Mouse (Mus musculus) kidney, postnatal 0 days (tissue): ENCODE data around the gene 6430571L13Rik. TPM values are rescaled to one million over a fixed set of nuclear protein-coding genes. Genes with fewer than 3 reads are reported as not detected.
A peak's percentile ranks its signal among the peaks of the same experiment; 100 is the strongest.

ENCODE experiments used
- ATAC-seq: fragments of 200-750 bp; cut with Nextera tagmentation; replicated peaks from 2 replicates; pipeline ENCODE4 v1.8.0; 2017; ENCODE audit warnings: low read depth, moderate number of reproducible peaks, moderate TSS enrichment, moderate library complexity; ENCODE audit not compliant: low FRiP score
- DNase-seq: peaks from one replicate; pipeline ENCODE4 v3.0.0-alpha.2; 2016; ENCODE audit warnings: low spot score
- H3K27ac ChIP-seq: fragments of 300-500 bp; sonication (generic); 2 replicates; pipeline ENCODE4 v1.5.1; 2014; ENCODE audit warnings: mild to moderate bottlenecking
- H3K27me3 ChIP-seq: fragments of 300-500 bp; sonication (generic); 2 replicates; pipeline ENCODE4 v1.6.1; 2014; ENCODE audit warnings: low read length, mixed read lengths; ENCODE audit not compliant: insufficient read depth
- H3K36me3 ChIP-seq: fragments of 300-500 bp; sonication (generic); 2 replicates; pipeline ENCODE4 v1.6.1; 2014; ENCODE audit warnings: low read length, mixed read lengths; ENCODE audit not compliant: insufficient read depth
- H3K4me1 ChIP-seq: fragments of 300-500 bp; sonication (generic); replicated peaks from 2 replicates; pipeline ENCODE4 v1.6.1; 2014; ENCODE audit warnings: antibody characterized with exemption, low read length, mixed read lengths; ENCODE audit not compliant: insufficient read depth
- H3K4me2 ChIP-seq: fragments of 300-500 bp; sonication (generic); 2 replicates; pipeline ENCODE4 v1.6.1; 2014; ENCODE audit warnings: mild to moderate bottlenecking, low read length, moderate library complexity, mixed read lengths
- H3K4me3 ChIP-seq: fragments of 300-500 bp; sonication (generic); replicated peaks from 2 replicates; pipeline ENCODE4 v1.5.1; 2014; ENCODE audit warnings: low read depth, low read length
- H3K9ac ChIP-seq: fragments of 300-500 bp; sonication (generic); 2 replicates; pipeline ENCODE4 v1.6.1; 2014; ENCODE audit warnings: low read depth, low read length
- H3K9me3 ChIP-seq: fragments of 300-500 bp; sonication (generic); replicated peaks from 2 replicates; pipeline ENCODE4 v1.6.1; 2016; ENCODE audit warnings: low read length, inconsistent platforms, mixed read lengths
- CTCF ChIP-seq: IDR thresholded peaks from 2 replicates; pipeline ENCODE4 v1.5.1; 2016; ENCODE audit warnings: antibody characterized with exemption, low read depth, mild to moderate bottlenecking, moderate library complexity
- WGBS: fragments of 180-500 bp; shearing (Covaris S2); extraction: QIAGEN DNeasy Blood & Tissue Kit; methylation state at CpG from one replicate; pipeline ENCODE4 v1.1.7; 2014; 5-methylcytosine and 5-hydroxymethylcytosine counted together
- polyA plus RNA-seq: library from polyadenylated mRNA; unstranded; fragments of >200 nt; fragmentation: Nextera tagmentation; extraction: Ambion mirVana; gene quantifications from 2 replicates; pipeline ENCODE4 v1.2.1, GENCODE M21; 2015

The 6430571L13Rik gene
- 2.0 and 2.2 TPM in 2 replicates for polyA plus RNA-seq

GRCm38 (mm10) chr9:107340267-107340859 is at the start of gene 6430571L13Rik:
6430571L13Rik (plus strand) TSS chr9:107340602.
- DNase-seq (peak; percentile 93), ATAC-seq (peak; percentile 93)
- H3K4me3 ChIP-seq = peak within 1 kb of the TSS; percentile 51
- 1% methylated on average over 33 of the region's 34 CpGs for WGBS
- no peaks in the 10 kb centered on the region; the same call in 1 of the 2 replicates for H3K27me3 ChIP-seq
- H3K36me3 ChIP-seq = no peaks in the 10 kb centered on the region
- peak within 1 kb of the TSS; percentile 64 for H3K9ac ChIP-seq
- peak within 1 kb of the TSS; percentile 74 for H3K4me2 ChIP-seq
- H3K4me1 ChIP-seq = peaks cover 3% of the 10 kb centered on the region; the same call in 1 of the 2 replicates
- no peaks in the 10 kb centered on the region for H3K9me3 ChIP-seq
- H3K27ac ChIP-seq = no peak within 1 kb of the TSS
- peak; percentile 2; the same call in 1 of the 2 replicates for TF ChIP-seq CTCF

DNA sequence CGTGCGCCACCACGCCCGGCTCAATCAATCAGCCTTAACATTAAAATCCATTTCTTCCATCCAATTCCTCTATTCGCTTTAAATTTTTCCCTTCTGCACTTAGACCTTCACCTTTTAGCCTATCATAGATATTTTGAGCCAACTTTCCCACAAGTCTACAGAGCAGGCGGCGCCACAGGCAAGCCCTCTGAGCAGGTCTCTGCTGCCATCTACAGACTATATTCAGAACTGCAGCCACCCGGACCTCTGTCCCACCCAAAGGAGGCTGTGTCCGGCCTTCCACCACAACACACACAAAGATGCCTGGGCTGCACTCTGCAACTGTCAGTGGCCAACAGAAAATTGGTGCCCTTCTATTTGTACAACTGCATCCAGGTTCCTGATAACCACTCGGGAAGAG is 49.5 kb upstream of the 6430571L13Rik start:
- Histone ChIP-seq H3K27me3 (no peaks in the 10 kb centered on the region), H3K4me3 (no peak overlapping the region), H3K27ac (no peak overlapping the region), H3K9me3 (no peaks in the 10 kb centered on the region), H3K9ac (no peak overlapping the region), H3K36me3 (no peaks in the 10 kb centered on the region), H3K4me2 (no peak overlapping the region), H3K4me1 (0 out of 2 replicates have a peak, but pooled peaks cover 7% of the 10 kb centered on the region)
- DNase-seq (peak; percentile 89), ATAC-seq (no peak)
- TF ChIP-seq CTCF = peak; percentile 97
- WGBS = 33% methylated on average over 10 of the region's 10 CpGs

DNA sequence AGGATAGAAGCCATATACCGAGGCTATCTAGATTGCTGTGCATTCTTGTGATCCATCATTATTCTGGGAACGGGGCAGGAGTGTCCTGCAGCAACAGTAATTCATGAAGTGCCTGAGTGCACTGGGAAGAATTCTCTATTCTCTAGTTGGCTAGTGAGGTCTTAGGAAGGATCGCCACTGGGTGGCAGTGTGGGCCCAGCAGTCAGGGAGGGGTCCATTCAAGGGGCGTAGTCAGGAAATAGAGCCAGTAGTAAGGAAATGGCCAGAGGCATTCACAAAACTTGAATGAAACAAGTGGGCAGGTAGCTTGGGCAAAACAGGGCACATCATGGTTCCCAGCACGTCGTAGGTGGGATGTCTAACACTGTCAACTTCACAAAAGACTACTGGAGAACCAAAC is 46.2 kb upstream of the 6430571L13Rik start:
- no peaks in the 10 kb centered on the region for H3K9me3 ChIP-seq
- H3K36me3 ChIP-seq = no peaks in the 10 kb centered on the region
- DNase-seq (peak; percentile 93), ATAC-seq (no peak)
- H3K27ac ChIP-seq = no peak overlapping the region
- no peaks in the 10 kb centered on the region for H3K27me3 ChIP-seq
- 2% methylated on average over 6 of the region's 6 CpGs for WGBS
- peak; percentile 94 for TF ChIP-seq CTCF
- peaks cover 12% of the 10 kb centered on the region for H3K4me1 ChIP-seq
- no peak overlapping the region for H3K4me2 ChIP-seq
- H3K9ac ChIP-seq = no peak overlapping the region
- H3K4me3 ChIP-seq = no peak overlapping the region

DNA sequence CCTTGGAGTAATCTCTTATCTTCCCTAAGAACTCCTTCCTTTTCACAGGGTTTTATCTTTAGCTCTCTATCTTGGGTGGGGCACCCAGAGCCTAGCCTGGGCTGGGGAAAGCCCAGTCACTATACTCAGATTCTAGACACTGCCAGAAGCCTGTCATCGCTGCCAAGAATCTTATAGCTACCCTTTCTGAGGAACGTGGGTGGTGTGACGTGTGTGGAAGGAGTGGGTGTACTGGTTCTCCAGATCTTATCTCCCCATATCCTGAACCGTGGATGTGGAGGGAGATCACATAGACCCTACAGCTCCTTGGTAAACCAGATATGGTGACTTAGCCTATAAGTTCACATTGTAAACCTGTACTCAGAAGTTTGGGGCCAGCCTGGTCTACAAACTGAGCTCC is 44.8 kb upstream of the 6430571L13Rik start:
- no peaks in the 10 kb centered on the region for H3K9me3 ChIP-seq
- H3K4me1 ChIP-seq = peaks cover 8% of the 10 kb centered on the region
- DNase-seq = no peak
- 0 out of 2 replicates have a peak, but pooled peaks cover 8% of the 10 kb centered on the region for H3K36me3 ChIP-seq
- peak overlapping the region; percentile 92 for H3K27ac ChIP-seq
- H3K4me3 ChIP-seq = no peak overlapping the region; the same call in 1 of the 2 replicates
- WGBS = 55% methylated on average over 4 of the region's 4 CpGs
- TF ChIP-seq CTCF = no peak
- ATAC-seq = no peak
- H3K27me3 ChIP-seq = no peaks in the 10 kb centered on the region
- H3K4me2 ChIP-seq = peak overlapping the region; percentile 86
- H3K9ac ChIP-seq = peak overlapping the region; percentile 52; the same call in 1 of the 2 replicates

GRCm38 (mm10) chr9:107296016-107296040 is 44.6 kb upstream of the 6430571L13Rik start, which contains the start of gene Cish:
Cish (plus strand) TSS chr9:107296026.
- DNase-seq (no peak), ATAC-seq (no peak)
- H3K4me1 ChIP-seq = peaks cover 8% of the 10 kb centered on the region
- H3K36me3 ChIP-seq = 0 out of 2 replicates have a peak, but pooled peaks cover 10% of the 10 kb centered on the region
- peak within 1 kb of the TSS; percentile 86 for H3K4me2 ChIP-seq
- H3K9me3 ChIP-seq = no peaks in the 10 kb centered on the region
- H3K27ac ChIP-seq = peak within 1 kb of the TSS; percentile 92
- peak within 1 kb of the TSS; percentile 86 for H3K9ac ChIP-seq
- no peak for TF ChIP-seq CTCF
- H3K27me3 ChIP-seq = no peaks in the 10 kb centered on the region
- peak within 1 kb of the TSS; percentile 73 for H3K4me3 ChIP-seq

- 1% methylated on average over 14 of the region's 14 CpGs for WGBS
- Histone ChIP-seq H3K9me3 (no peaks in the 10 kb centered on the region), H3K36me3 (peaks cover 12% of the 10 kb centered on the region; the same call in 1 of the 2 replicates), H3K27ac (peak overlapping the region; percentile 92), H3K27me3 (no peaks in the 10 kb centered on the region), H3K4me2 (peak overlapping the region; percentile 86), H3K4me3 (peak overlapping the region; percentile 73), H3K4me1 (peaks cover 8% of the 10 kb centered on the region), H3K9ac (peak overlapping the region; percentile 52)
- 0 out of 2 replicates have a peak, but pooled peaks have one; percentile 13 for TF ChIP-seq CTCF
- ATAC-seq (peak; percentile 38; the same call in 1 of the 2 replicates), DNase-seq (peak; percentile 69)
Observed at GRCm38 (mm10) chr9:107296041-107296440, 44.4 kb upstream of the 6430571L13Rik start.
